Mouse (Mus musculus) kidney, postnatal 0 days (tissue): ENCODE data around the gene Tbce. TPM values are rescaled to one million over a fixed set of nuclear protein-coding genes. Genes with fewer than 3 reads are reported as not detected.
A peak's percentile ranks its signal among the peaks of the same experiment; 100 is the strongest.

Experiments used
- ATAC-seq: fragments of 200-750 bp; cut with Nextera tagmentation; replicated peaks from 2 replicates; pipeline ENCODE4 v1.8.0; 2017; ENCODE audit warnings: low read depth, moderate number of reproducible peaks, moderate TSS enrichment, moderate library complexity; ENCODE audit not compliant: low FRiP score
- DNase-seq: peaks from one replicate; pipeline ENCODE4 v3.0.0-alpha.2; 2016; ENCODE audit warnings: low spot score
- H3K27ac ChIP-seq: fragments of 300-500 bp; sonication (generic); 2 replicates; pipeline ENCODE4 v1.5.1; 2014; ENCODE audit warnings: mild to moderate bottlenecking
- H3K27me3 ChIP-seq: fragments of 300-500 bp; sonication (generic); 2 replicates; pipeline ENCODE4 v1.6.1; 2014; ENCODE audit warnings: low read length, mixed read lengths; ENCODE audit not compliant: insufficient read depth
- H3K36me3 ChIP-seq: fragments of 300-500 bp; sonication (generic); 2 replicates; pipeline ENCODE4 v1.6.1; 2014; ENCODE audit warnings: low read length, mixed read lengths; ENCODE audit not compliant: insufficient read depth
- H3K4me1 ChIP-seq: fragments of 300-500 bp; sonication (generic); replicated peaks from 2 replicates; pipeline ENCODE4 v1.6.1; 2014; ENCODE audit warnings: antibody characterized with exemption, low read length, mixed read lengths; ENCODE audit not compliant: insufficient read depth
- H3K4me2 ChIP-seq: fragments of 300-500 bp; sonication (generic); 2 replicates; pipeline ENCODE4 v1.6.1; 2014; ENCODE audit warnings: mild to moderate bottlenecking, low read length, moderate library complexity, mixed read lengths
- H3K4me3 ChIP-seq: fragments of 300-500 bp; sonication (generic); replicated peaks from 2 replicates; pipeline ENCODE4 v1.5.1; 2014; ENCODE audit warnings: low read depth, low read length
- H3K9ac ChIP-seq: fragments of 300-500 bp; sonication (generic); 2 replicates; pipeline ENCODE4 v1.6.1; 2014; ENCODE audit warnings: low read depth, low read length
- H3K9me3 ChIP-seq: fragments of 300-500 bp; sonication (generic); replicated peaks from 2 replicates; pipeline ENCODE4 v1.6.1; 2016; ENCODE audit warnings: low read length, inconsistent platforms, mixed read lengths
- CTCF ChIP-seq: IDR thresholded peaks from 2 replicates; pipeline ENCODE4 v1.5.1; 2016; ENCODE audit warnings: antibody characterized with exemption, low read depth, mild to moderate bottlenecking, moderate library complexity
- WGBS: fragments of 180-500 bp; shearing (Covaris S2); extraction: QIAGEN DNeasy Blood & Tissue Kit; methylation state at CpG from one replicate; pipeline ENCODE4 v1.1.7; 2014; 5-methylcytosine and 5-hydroxymethylcytosine counted together
- polyA plus RNA-seq: library from polyadenylated mRNA; unstranded; fragments of >200 nt; fragmentation: Nextera tagmentation; extraction: Ambion mirVana; gene quantifications from 2 replicates; pipeline ENCODE4 v1.2.1, GENCODE M21; 2015

Tbce gene
- polyA plus RNA-seq, 1 experiment from 2014 or later: 48.0 TPM

DNA sequence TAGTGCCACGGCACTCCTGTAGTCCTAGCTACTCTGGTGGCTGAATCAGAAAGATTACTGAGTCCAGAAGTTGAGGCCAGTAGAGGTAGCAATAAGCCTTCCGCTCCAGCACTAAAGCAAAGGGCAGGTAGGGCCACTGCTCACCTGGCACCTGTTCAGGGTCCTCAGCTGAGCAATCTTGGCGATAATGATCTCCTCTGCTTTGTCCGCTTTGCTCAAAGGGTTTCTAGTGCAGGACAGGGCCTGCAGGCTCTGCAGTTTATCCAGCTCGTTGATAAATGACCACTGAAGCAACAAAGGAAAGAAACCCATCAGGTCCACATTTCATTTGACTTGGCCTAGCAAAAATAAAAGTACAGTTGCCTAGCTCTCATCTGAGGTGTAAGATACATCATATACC lies 34.4 kb downstream of the Tbce start:
- Histone ChIP-seq H3K9me3 (no peaks in the 10 kb centered on the region), H3K27ac (no peak overlapping the region), H3K4me1 (no peaks in the 10 kb centered on the region), H3K36me3 (peaks cover 39% of the 10 kb centered on the region; the same call in 1 of the 2 replicates), H3K4me3 (no peak overlapping the region), H3K4me2 (no peak overlapping the region), H3K9ac (no peak overlapping the region), H3K27me3 (no peaks in the 10 kb centered on the region)
- WGBS: 88% methylated on average over 5 of the region's 5 CpGs
- DNase-seq: no peak
- TF ChIP-seq CTCF: no peak
- ATAC-seq: no peak

- peaks cover 39% of the 10 kb centered on the region; the same call in 1 of the 2 replicates for H3K36me3 ChIP-seq
- 73% methylated on average over 4 of the region's 4 CpGs for WGBS
Measured at GRCm38 (mm10) chr13:14004086-14004485, 35.4 kb downstream of the Tbce start.

DNA sequence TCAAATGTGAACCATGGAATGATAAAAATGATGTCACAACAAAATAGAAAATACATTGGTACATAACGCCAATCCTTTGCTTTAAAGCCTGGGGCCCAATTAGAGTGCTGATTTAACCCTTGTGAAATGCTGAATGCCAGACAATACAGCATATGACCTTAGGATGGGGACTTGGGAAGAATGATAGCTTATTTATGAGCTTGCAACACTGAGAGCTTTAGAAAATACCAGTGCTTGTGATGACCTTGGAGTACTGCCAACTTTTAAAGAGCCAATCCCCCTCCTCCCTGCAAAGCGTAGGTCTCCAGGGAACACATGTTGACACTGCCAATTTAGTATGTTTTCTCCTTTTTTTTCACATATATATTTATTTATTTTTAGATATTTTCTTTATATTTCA lies 36.7 kb downstream of the Tbce start:
- no peaks in the 10 kb centered on the region for H3K9me3 ChIP-seq
- no peaks in the 10 kb centered on the region for H3K27me3 ChIP-seq
- H3K9ac ChIP-seq: no peak overlapping the region
- DNase-seq: peak; percentile 55
- no peak overlapping the region for H3K4me2 ChIP-seq
- no peak for ATAC-seq
- 57% methylated on average over 2 of the region's 2 CpGs for WGBS
- no peak for TF ChIP-seq CTCF
- no peak overlapping the region for H3K4me3 ChIP-seq
- H3K27ac ChIP-seq: no peak overlapping the region
- peaks cover 47% of the 10 kb centered on the region; the same call in 1 of the 2 replicates for H3K36me3 ChIP-seq
- H3K4me1 ChIP-seq: no peaks in the 10 kb centered on the region

More at GRCm38 (mm10) chr13:14004086-14004485, 35.4 kb downstream of the Tbce start:
- Histone ChIP-seq H3K4me1 (no peaks in the 10 kb centered on the region), H3K4me2 (no peak overlapping the region), H3K9ac (no peak overlapping the region), H3K27ac (no peak overlapping the region), H3K27me3 (no peaks in the 10 kb centered on the region), H3K9me3 (no peaks in the 10 kb centered on the region), H3K4me3 (no peak overlapping the region)
- peak; percentile 62 for TF ChIP-seq CTCF
- DNase-seq (peak; percentile 25), ATAC-seq (no peak)

- TF ChIP-seq CTCF: no peak
- ATAC-seq: no peak
- no peaks in the 10 kb centered on the region for H3K27me3 ChIP-seq
- no peaks in the 10 kb centered on the region for H3K9me3 ChIP-seq
- WGBS: 80% methylated on average over 5 of the region's 5 CpGs
- H3K9ac ChIP-seq: no peak overlapping the region
- no peak overlapping the region for H3K4me2 ChIP-seq
- peaks cover 64% of the 10 kb centered on the region for H3K36me3 ChIP-seq
- no peak for DNase-seq
- H3K27ac ChIP-seq: no peak overlapping the region
- no peaks in the 10 kb centered on the region for H3K4me1 ChIP-seq
- no peak overlapping the region for H3K4me3 ChIP-seq
Measured at GRCm38 (mm10) chr13:13997476-13997875, 42.0 kb downstream of the Tbce start.

DNA sequence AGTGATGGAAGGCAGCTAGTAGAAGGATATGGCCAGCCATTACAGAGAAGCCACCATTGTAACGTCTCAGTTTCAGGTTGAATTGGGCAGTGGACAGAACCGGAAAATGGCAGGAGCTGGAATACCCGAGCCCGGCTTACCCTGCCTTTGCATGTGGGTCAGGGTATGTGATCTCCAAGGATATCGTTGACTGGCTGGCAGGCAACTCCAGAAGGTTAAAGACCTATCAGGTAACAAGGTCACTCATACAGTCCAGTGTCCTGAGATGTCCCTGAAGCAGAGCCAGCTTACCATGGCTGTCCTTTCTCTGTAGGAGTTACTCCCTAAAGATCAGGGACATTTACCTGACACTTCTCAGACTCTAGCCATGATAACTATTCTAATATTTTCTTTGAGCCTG lies 44.4 kb downstream of the Tbce start:
- no peak overlapping the region for H3K4me2 ChIP-seq
- H3K9ac ChIP-seq: no peak overlapping the region
- no peaks in the 10 kb centered on the region for H3K9me3 ChIP-seq
- WGBS: 56% methylated on average over 5 of the region's 5 CpGs
- peaks cover 45% of the 10 kb centered on the region for H3K36me3 ChIP-seq
- no peak overlapping the region for H3K27ac ChIP-seq
- no peaks in the 10 kb centered on the region for H3K27me3 ChIP-seq
- H3K4me1 ChIP-seq: no peaks in the 10 kb centered on the region
- no peak for DNase-seq
- no peak for ATAC-seq
- no peak overlapping the region for H3K4me3 ChIP-seq
- TF ChIP-seq CTCF: no peak

GRCm38 (mm10) chr13:13993041-13993440 lies 46.4 kb downstream of the Tbce start:
- no peak for ATAC-seq
- DNase-seq: no peak
- H3K9ac ChIP-seq: no peak overlapping the region
- H3K4me3 ChIP-seq: no peak overlapping the region
- H3K4me1 ChIP-seq: no peaks in the 10 kb centered on the region
- 74% methylated on average over 3 of the region's 3 CpGs for WGBS
- H3K4me2 ChIP-seq: no peak overlapping the region
- no peak for TF ChIP-seq CTCF
- no peaks in the 10 kb centered on the region for H3K27me3 ChIP-seq
- no peak overlapping the region for H3K27ac ChIP-seq
- peaks cover 34% of the 10 kb centered on the region for H3K36me3 ChIP-seq
- no peaks in the 10 kb centered on the region for H3K9me3 ChIP-seq

DNA sequence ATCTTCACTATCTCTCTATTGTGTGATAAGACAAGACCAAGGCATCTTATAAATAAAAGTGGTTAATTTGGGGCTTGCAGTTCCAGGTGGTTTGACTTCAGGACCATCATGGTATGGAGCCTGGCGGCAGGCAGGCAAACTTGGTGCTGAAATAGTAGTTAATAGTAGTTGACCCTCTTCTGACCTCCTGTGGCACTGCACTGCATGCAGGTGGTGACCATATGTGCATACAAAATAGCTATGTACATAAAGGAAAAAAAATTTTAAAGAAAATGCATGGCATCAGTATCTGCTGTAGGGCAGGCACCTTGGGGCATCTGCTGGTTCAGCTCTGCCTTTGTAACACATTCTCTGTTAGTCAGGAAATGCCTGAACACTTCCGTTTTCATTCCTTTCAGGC lies 49.0 kb downstream of the Tbce start:
- Histone ChIP-seq H3K9ac (no peak overlapping the region), H3K4me2 (no peak overlapping the region), H3K36me3 (peaks cover 20% of the 10 kb centered on the region), H3K4me3 (no peak overlapping the region), H3K27ac (no peak overlapping the region), H3K27me3 (no peaks in the 10 kb centered on the region), H3K9me3 (no peaks in the 10 kb centered on the region), H3K4me1 (no peaks in the 10 kb centered on the region)
- DNase-seq: no peak
- 66% methylated on average over 2 of the region's 2 CpGs for WGBS
- ATAC-seq: no peak
- TF ChIP-seq CTCF: no peak
